Mouse (Mus musculus) brain, adult 10 weeks (tissue): ENCODE data around the gene Olfr646. TPM values are rescaled to one million over a fixed set of nuclear protein-coding genes. Genes with fewer than 3 reads are reported as not detected.

Experiments
- polyA plus RNA-seq: library from polyadenylated mRNA; stranded (reverse); fragments of 350-450 nt; fragmentation: Illumina TruSeq; extraction: RNeasy Lipid Tissue Mini Kit (QIAGEN cat#74804); gene quantifications from one replicate; pipeline ENCODE4 v1.2.3, GENCODE M21; 2015; ENCODE audit warnings: low read depth, low replicate concordance

The Olfr646 gene
- not detected for polyA plus RNA-seq

DNA sequence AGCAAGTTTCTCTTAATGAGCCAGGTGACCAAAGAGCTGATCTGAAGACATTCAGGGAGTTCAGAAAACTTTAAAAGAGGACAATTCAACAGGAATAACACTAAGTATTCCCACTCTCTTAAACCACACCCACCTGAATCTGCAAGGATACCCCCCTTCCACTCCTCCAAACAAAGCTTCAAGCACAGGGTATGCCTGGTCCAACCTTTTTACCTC, at the start of gene Olfr646:
Gene Olfr646 (plus strand): TSS at position 117 of the 216 bp plus-strand sequence.

DNA sequence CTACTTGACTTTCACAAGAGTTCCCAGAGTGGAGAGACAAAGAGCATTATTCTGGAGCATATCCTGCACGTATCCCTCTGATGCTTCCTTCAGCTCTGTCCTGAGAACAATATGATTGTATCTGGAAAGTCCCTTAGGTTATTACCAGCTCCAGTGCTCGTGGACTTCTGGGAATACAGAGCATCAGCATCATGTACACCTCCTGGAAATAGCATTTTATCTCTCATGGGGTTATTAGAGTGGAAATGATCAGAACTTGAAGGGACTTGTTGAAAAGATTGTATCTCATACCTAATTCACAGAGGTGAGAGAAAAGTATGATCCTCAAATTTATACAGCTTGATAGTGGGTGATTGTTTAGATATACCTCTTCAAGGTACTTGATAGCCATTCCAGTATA, 43.3 kb upstream of the Olfr646 start, which contains the start of gene 4930516K23Rik:
Gene 4930516K23Rik (minus strand): TSS at position 101 of the 400 bp plus-strand sequence.

DNA sequence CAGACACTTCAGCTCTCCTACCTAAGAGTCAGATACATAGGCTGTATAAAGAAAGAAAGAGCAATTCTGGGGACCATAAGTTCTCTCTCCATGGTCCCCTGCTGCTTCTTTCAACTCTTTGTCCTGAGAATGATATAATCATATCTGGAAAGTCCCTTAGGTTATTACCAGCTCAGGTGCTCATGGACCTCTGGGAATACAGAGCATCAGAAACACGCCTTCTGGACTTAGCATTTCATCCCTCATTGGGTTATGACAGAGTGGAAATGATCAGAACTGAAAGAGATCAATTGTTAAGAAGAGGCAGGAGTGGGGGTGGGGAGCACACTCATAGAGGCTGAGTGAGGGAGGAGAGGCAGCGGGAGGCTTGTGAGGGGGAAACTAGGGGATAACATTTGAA, 32.9 kb upstream of the Olfr646 start, which contains the start of gene Olfr644:
Gene Olfr644 (minus strand): TSS at position 101 of the 400 bp plus-strand sequence.

DNA sequence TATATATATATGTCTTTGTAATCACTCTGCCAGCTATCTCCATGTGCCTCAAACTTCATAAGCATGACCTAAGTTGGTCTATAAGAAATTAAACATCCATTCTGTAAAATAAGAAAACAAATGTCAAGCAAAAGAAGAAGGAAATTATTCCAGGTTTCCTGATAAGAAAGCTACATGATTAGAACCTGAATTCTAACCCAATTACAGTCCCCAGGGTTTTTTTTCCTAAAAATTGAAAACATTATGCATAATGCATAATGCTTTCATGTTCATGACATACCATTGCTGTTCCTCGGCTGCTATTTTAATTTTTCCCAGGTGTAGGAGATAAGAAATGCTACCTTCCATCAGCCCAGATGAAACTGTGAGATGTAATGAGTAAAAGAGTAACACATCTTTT, 19.3 kb upstream of the Olfr646 start, which contains the start of gene Olfr645:
Gene Olfr645 (minus strand): TSS at position 101 of the 400 bp plus-strand sequence.

DNA sequence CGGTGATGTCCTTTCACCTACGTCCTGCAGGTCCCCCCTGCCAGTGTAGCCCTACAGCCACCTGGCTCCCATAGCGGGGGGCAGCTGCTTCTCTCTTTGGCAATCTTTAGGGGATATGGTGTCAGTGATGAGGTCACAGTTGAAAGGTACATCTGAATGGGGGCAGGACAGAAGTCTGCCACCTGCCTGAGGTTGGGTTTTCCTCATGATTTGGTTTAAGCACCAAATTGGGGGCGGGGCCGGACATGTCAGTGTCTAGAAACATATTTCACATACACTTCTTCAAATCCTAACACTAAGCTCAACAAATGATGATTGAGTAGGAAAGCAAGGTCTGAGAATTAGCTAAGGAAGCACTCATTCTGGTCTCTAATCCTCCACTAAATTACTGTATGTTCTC, 25.1 kb downstream of the Olfr646 start, which contains the start of gene Ubqln5:
Gene Ubqln5 (minus strand): TSS at position 101 of the 400 bp plus-strand sequence.

DNA sequence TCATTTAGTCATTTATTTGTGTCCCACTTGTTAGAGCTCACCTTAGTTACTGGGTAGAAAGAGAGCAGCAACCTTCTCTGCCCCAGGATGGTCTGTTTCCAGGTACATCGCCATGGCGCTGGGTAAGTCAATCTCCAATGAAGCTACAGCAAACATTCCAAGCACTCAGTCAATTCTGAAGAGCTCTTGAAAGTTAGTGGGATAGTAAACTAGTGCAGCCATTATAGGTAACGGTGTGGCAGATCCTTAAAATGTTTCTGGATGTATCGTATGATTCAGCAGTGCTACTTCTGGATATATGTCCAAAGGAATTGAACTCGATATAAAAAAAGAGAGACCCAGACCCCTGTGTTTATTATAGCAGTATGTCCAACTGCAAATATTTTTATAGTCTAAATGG, 32.6 kb downstream of the Olfr646 start, which contains the start of gene Olfr643:
Gene Olfr643 (minus strand): TSS at position 101 of the 400 bp plus-strand sequence.

DNA sequence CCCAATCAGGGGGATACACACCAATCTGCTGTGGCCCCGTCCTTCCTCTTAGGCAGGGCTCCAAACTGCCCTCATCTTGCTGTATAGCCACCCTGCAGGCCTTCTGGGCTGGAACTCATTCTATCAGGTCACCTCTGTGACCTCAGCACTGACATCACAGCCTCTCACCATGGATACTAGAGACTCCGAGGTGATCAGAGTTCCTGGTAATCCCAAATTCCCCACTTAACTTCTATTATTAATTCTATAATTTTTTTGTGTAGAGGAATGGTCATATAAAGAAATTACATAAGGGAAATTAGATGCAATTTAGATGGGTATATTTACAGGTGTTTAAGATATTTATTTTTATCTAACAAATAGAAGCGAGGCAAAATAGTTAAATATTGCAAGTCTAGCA, 38.5 kb downstream of the Olfr646 start, which contains the start of gene Ubqln3:
Gene Ubqln3 (minus strand): TSS at position 101 of the 400 bp plus-strand sequence.

DNA sequence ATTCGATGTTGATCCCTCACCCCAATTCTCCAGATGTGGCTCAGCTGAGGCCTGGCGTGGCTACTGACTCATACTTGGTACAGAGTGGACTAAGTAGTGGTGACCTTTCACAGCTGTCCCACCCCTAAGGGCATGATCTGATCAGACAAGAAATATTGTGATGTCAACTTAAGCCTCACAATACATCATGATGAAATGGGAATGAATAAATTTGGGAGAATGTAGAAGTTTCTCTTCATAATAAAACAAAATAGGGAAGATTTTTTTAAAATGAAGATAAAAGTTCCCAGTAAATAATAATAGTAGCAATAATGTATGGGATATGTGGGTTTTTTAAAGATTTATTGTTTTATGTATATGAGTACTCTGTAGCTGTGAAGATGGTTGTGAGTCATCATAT, 45.8 kb downstream of the Olfr646 start, which contains the start of gene Ubqlnl:
Gene Ubqlnl (minus strand): TSS at position 101 of the 400 bp plus-strand sequence.

Other genes with a start within 250 kb of the Olfr646 start
- not detected for gene Olfr66, start 218.6 kb upstream of the Olfr646 start, polyA plus RNA-seq
- not detected for gene Olfr64, start 210.4 kb upstream of the Olfr646 start, polyA plus RNA-seq
- not detected for gene Olfr65, start 201.4 kb upstream of the Olfr646 start, polyA plus RNA-seq
- gene Olfr631, start 176.0 kb upstream of the Olfr646 start, polyA plus RNA-seq, result not detected
- not detected for gene Olfr632, start 170.5 kb upstream of the Olfr646 start, polyA plus RNA-seq
- gene Olfr633, start 160.4 kb upstream of the Olfr646 start, polyA plus RNA-seq, result not detected
- not detected for gene Olfr635, start 133.7 kb upstream of the Olfr646 start, polyA plus RNA-seq
- not detected for gene Olfr638, start 106.1 kb upstream of the Olfr646 start, polyA plus RNA-seq
- gene Olfr639, start 87.6 kb upstream of the Olfr646 start, polyA plus RNA-seq, result not detected
- not detected for gene Olfr640, start 79.3 kb upstream of the Olfr646 start, polyA plus RNA-seq
- gene Olfr641, start 69.4 kb upstream of the Olfr646 start, polyA plus RNA-seq, result not detected
- not detected for gene Olfr642, start 52.2 kb upstream of the Olfr646 start, polyA plus RNA-seq
- not detected for gene 4930516K23Rik, start 43.4 kb upstream of the Olfr646 start, polyA plus RNA-seq
- gene Olfr644, start 33.0 kb upstream of the Olfr646 start, polyA plus RNA-seq, result not detected
- not detected for gene Olfr645, start 19.4 kb upstream of the Olfr646 start, polyA plus RNA-seq
- gene Ubqln5, start 25.0 kb downstream of the Olfr646 start, polyA plus RNA-seq, result not detected
- not detected for gene Olfr643, start 32.5 kb downstream of the Olfr646 start, polyA plus RNA-seq
- not detected for gene Ubqln3, start 38.4 kb downstream of the Olfr646 start, polyA plus RNA-seq
- not detected for gene Ubqlnl, start 45.7 kb downstream of the Olfr646 start, polyA plus RNA-seq
- 0.36 TPM for gene Olfm5, start 60.0 kb downstream of the Olfr646 start, polyA plus RNA-seq
- gene Olfr648, start 78.5 kb downstream of the Olfr646 start, polyA plus RNA-seq, result not detected
- not detected for gene Olfr649, start 91.1 kb downstream of the Olfr646 start, polyA plus RNA-seq
- 0.15 TPM for gene Trim6, start 113.9 kb downstream of the Olfr646 start, polyA plus RNA-seq
- gene Trim34a, start 139.6 kb downstream of the Olfr646 start, polyA plus RNA-seq, result 2.8 TPM
- 0.40 TPM for gene Trim5, start 183.2 kb downstream of the Olfr646 start, polyA plus RNA-seq
- gene Trim12a, start 210.6 kb downstream of the Olfr646 start, polyA plus RNA-seq, result 5.5 TPM
- not detected for gene Trim34b, start 224.6 kb downstream of the Olfr646 start, polyA plus RNA-seq
- gene Trim12c, start 248.5 kb downstream of the Olfr646 start, polyA plus RNA-seq, result 2.2 TPM